Mouse (Mus musculus): Measurements from ENCODE around the gene Tenm2. TPM values are rescaled to one million over a fixed set of nuclear protein-coding genes. Genes with fewer than 3 reads are reported as not detected.

Gene Tenm2
- polyA plus RNA-seq, 1 experiment from 2014 or later: 0.06 TPM

DNA sequence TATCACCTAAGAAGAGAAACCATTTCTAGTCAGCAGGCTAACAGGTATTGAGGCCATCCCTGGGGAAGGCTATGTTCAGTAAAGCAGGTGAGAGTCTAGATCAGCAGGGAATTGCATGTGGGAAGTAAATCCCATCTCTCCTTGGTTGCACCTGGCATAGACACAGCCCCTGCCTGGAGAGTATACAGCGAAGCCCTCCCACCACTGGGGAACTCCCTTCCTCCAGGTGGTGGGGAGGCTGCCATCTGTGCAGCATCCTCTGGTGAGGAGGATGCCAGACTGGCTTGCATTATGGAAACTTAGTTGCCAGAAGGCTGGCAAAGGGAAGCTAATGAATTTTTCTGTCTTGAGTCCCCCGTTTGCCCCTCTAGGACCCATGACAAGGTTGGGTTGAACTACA, 1243.9 kb downstream of the Tenm2 start:
- H3K27me3 ChIP-seq: no peaks in the 10 kb centered on the region
- ChIA-PET POLR2A (no interaction called here), CTCF (interaction anchor here (1.4 kb wide), 1 partner anchor 9 kb away, joined by 3 read pairs; no protein-coding TSS in a partner anchor)
- DNase-seq (ENCODE audit: low read depth, low spot score) (no peak), ATAC-seq (no peak)
- TF ChIP-seq CTCF (IDR thresholded peaks at IDR 0.05): no peak
- in situ Hi-C loops (cut with MboI; ENCODE audit: low pct_unique_long_range_greater_than_20kb): no loop called here

DNA sequence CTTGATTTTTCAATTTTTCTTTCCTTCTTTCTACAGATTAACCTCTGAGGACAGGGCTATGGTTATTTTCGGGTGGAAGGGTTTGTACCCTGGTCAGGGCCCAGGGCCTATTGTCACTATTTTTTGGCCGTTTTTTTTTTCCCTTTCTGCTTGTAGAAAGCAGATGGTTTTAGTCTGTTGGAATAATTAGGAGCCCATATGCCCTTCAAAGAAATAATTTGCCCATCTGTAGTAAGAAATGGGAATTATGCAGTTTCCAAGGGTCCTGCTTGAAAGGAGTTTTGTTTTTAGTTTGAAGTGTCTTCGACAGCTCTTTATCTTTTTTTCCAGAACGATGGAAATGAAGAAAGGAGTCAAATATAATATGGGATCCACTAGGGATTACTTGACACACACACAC, 1245.8 kb downstream of the Tenm2 start:
- no peak for TF ChIP-seq CTCF (IDR thresholded peaks at IDR 0.05)
- no peak for DNase-seq (ENCODE audit: low read depth, low spot score)
- no peaks in the 10 kb centered on the region for H3K27me3 ChIP-seq
- ChIA-PET POLR2A (no interaction called here), CTCF (interaction anchor here (0.6 kb wide), 1 partner anchor 9 kb away, joined by 3 read pairs; no protein-coding TSS in a partner anchor)
- ATAC-seq: no peak
- in situ Hi-C loops (cut with MboI; ENCODE audit: low pct_unique_long_range_greater_than_20kb): loop anchor here (10.0 kb wide), 1 partner anchor 155 kb away; the partner anchor contains the start of gene Rars

GRCm38 (mm10) chr11:35985841-35986393, 1249.8 kb downstream of the Tenm2 start:
- in situ Hi-C loops (cut with MboI; ENCODE audit: low pct_unique_long_range_greater_than_20kb): loop anchor here (10.0 kb wide), 1 partner anchor 151 kb away; the partner anchor contains the start of gene Rars
- ATAC-seq: no peak
- CTCF ChIA-PET: interaction anchor here (0.7 to 1.5 kb wide), 2 partner anchors 11 to 15 kb away, joined by 3 to 5 read pairs; no protein-coding TSS in a partner anchor

DNA sequence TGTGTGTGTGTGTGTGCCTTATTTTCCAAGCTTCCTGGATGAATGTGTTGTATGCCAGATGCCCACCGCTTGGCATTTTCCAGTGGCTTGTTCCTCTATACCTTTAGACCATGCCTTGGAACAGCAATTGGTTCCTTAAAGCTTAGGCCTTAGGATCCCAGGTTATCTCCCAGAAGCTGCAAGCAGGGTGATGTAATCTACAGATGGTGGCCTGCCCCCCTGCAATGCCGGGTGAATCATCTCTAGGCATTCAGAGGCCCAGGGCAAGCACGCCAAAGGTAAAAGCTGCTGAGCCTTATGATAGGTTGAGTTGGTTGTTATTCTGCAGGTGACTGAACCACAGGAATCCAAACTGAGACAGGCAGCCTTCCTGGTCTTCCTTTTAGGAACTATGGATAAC, 1253.0 kb downstream of the Tenm2 start:
- no peak for TF ChIP-seq CTCF (IDR thresholded peaks at IDR 0.05)
- in situ Hi-C loops (cut with MboI; ENCODE audit: low pct_unique_long_range_greater_than_20kb): loop anchor here (10.0 kb wide), 1 partner anchor 148 kb away; the partner anchor contains the start of gene Rars
- H3K27me3 ChIP-seq: no peaks in the 10 kb centered on the region
- no peak for DNase-seq (ENCODE audit: low read depth, low spot score)
- peak; percentile 70 for ATAC-seq
- POLR2A ChIA-PET: interaction anchor here (0.5 to 1.2 kb wide), 4 partner anchors 12 to 198 kb away, joined by 3 to 6 read pairs (median 3); no protein-coding TSS in a partner anchor
- CTCF ChIA-PET: interaction anchor here (1.4 to 1.9 kb wide), 3 partner anchors 12 to 130 kb away, joined by 4 to 6 read pairs (median 4); no protein-coding TSS in a partner anchor

More at GRCm38 (mm10) chr11:35985841-35986393, 1249.8 kb downstream of the Tenm2 start:
- no peaks in the 10 kb centered on the region for H3K27me3 ChIP-seq
- peak; percentile 21 for TF ChIP-seq CTCF (IDR thresholded peaks at IDR 0.05)
- POLR2A ChIA-PET: no interaction called here
- DNase-seq (ENCODE audit: low read depth, low spot score): no peak

- DNase-seq (ENCODE audit: low read depth, low spot score) (no peak), ATAC-seq (peak; percentile 19)
- CTCF ChIA-PET: no interaction called here
- no peaks in the 10 kb centered on the region for H3K27me3 ChIP-seq
- peak; percentile 57 for TF ChIP-seq CTCF (IDR thresholded peaks at IDR 0.05)
- POLR2A ChIA-PET: interaction anchor here (1.3 to 8.7 kb wide), 4 partner anchors 41 to 105 kb away, joined by 4 to 66 read pairs (median 15); no protein-coding TSS in a partner anchor
- in situ Hi-C loops (cut with MboI; ENCODE audit: low pct_unique_long_range_greater_than_20kb): loop anchor here (10.0 kb wide), 1 partner anchor 146 kb away; the partner anchor contains the start of gene Rars
These were observed 1255.3 kb downstream of the Tenm2 start, which contains the start of gene Wwc1 for GRCm38 (mm10) chr11:35980411-35980917. Wwc1 (minus strand) TSS chr11:35980527.

DNA sequence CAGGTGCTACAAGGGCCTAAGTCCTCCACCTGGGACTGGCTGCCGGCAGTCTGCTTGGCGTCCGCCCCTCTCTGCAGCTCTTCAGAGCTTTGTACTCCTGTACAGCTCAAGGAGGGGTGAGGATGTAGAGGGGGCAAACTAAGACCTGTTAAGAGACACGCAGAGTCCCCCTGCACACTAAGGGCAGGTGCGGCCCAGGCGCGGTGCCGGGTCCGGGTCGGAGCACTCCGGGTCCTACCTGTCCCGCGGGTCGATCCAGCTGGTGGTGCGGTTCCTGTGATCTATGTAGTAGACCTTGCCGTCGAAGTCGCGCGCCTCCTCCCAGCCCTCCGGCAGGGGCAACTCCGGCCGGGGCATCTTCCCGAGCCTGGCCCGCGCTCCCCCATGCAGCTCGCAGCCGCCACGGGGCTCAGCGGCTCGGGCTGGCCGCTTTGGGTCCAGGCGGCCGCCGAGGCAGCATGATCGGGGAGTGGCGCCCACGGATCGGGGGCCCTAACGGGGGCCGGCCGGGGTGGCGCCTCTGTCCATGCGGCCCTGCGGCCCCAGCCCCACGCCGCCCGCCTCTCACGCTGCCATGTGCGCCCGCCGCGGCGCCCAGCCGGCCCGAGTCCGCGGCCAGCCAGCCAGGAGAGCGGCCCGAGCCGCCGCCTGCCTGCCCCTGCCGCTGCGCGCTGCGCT, 1255.9 kb downstream of the Tenm2 start:
- no peaks in the 10 kb centered on the region for H3K27me3 ChIP-seq
- CTCF ChIA-PET: interaction anchor here (2.3 to 4.1 kb wide), 2 partner anchors 31 to 59 kb away, joined by 7 to 25 read pairs; no protein-coding TSS in a partner anchor
- peak; percentile 18 for ATAC-seq
- DNase-seq (ENCODE audit: low read depth, low spot score): no peak
- in situ Hi-C loops (cut with MboI; ENCODE audit: low pct_unique_long_range_greater_than_20kb): loop anchor here (5.0 to 10.0 kb wide), 2 partner anchors 43 to 145 kb away; partner anchors contain the start of gene Rars
- no peak for TF ChIP-seq CTCF (IDR thresholded peaks at IDR 0.05)
- POLR2A ChIA-PET: interaction anchor here (0.7 to 8.7 kb wide), 10 partner anchors 9 to 140 kb away, joined by 3 to 66 read pairs (median 4); no protein-coding TSS in a partner anchor

DNA sequence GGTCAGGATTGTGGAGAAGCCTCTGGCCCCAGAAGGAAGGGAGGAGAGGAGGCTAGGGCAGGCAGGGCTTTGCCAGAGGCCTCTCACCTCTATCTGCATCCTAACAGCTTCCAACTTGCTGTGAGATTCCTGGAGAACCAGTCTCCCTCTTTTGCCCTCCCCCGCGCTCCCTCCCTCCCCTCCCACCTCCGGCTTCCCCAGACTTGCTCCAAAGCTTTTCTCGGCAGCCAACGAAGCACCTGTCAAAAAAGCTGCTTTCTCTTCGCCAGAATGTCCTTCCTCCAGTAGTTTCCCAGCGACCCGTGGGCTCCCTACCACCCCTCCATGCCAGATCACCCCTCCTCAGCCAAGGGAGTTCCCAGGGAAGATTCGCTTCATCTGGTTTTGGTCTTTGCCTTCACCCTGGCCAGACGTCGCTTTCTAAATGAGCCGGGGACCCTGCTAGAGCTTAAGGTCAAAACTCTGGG, 1256.5 kb downstream of the Tenm2 start:
- no peak for DNase-seq (ENCODE audit: low read depth, low spot score)
- ChIA-PET CTCF (interaction anchor here (2.3 to 4.1 kb wide), 2 partner anchors 30 to 59 kb away, joined by 7 to 25 read pairs; no protein-coding TSS in a partner anchor), POLR2A (interaction anchor here (0.7 to 8.7 kb wide), 10 partner anchors 8 to 139 kb away, joined by 3 to 66 read pairs (median 4); no protein-coding TSS in a partner anchor)
- no peak for ATAC-seq
- H3K27me3 ChIP-seq: no peaks in the 10 kb centered on the region
- in situ Hi-C loops (cut with MboI; ENCODE audit: low pct_unique_long_range_greater_than_20kb): loop anchor here (5.0 kb wide), 1 partner anchor 42 kb away; no protein-coding TSS in a partner anchor
- TF ChIP-seq CTCF (IDR thresholded peaks at IDR 0.05): no peak

DNA sequence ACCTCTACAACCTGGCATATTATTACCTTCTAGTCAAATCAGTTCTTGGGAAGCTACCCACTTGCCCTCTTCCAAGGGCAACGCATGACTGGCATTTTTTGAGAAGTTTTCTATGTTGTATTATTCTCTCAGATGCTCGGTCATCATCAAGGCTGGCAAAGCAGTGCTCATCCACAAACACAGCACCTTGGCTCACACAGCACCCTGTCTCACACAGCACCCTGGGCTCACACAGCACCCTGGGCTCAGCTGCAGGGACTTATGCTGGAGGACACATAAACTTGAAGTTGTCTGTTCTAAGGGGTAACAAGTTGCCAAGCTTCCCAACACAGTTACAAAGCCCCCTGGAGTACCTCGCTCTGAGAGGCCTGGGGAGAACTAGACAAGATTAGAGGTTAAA, 1258.0 kb downstream of the Tenm2 start:
- CTCF ChIA-PET: interaction anchor here (1.0 to 4.1 kb wide), 6 partner anchors 13 to 57 kb away, joined by 3 to 25 read pairs (median 6); no protein-coding TSS in a partner anchor
- TF ChIP-seq CTCF (IDR thresholded peaks at IDR 0.05): no peak
- DNase-seq (ENCODE audit: low read depth, low spot score): no peak
- H3K27me3 ChIP-seq: no peaks in the 10 kb centered on the region
- no peak for ATAC-seq
- in situ Hi-C loops (cut with MboI; ENCODE audit: low pct_unique_long_range_greater_than_20kb): loop anchor here (5.0 kb wide), 1 partner anchor 40 kb away; no protein-coding TSS in a partner anchor
- POLR2A ChIA-PET: interaction anchor here (1.1 to 8.7 kb wide), 9 partner anchors 23 to 66 kb away, joined by 3 to 66 read pairs (median 10); no protein-coding TSS in a partner anchor

DNA sequence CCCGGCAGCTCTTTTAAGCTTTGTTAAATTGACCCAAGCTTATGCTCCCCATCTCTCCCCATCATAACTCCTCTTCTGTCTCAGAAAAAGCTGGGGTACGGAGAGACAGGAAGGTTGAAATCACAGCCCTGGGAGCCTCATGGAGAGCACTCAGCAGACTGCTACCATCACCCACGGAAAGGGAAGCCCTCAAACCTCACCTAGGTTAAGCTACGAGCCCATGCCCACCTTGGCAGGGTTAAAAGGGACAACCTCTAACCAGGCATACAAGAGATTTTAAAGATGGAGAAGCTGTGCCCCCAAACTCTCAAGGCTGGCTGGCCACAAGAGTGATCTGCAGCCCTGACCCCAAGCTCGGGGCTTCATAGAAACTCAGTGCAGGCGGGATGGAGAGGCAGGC, 1258.7 kb downstream of the Tenm2 start:
- TF ChIP-seq CTCF (IDR thresholded peaks at IDR 0.05): no peak
- ATAC-seq: no peak
- POLR2A ChIA-PET: interaction anchor here (1.0 to 8.7 kb wide), 10 partner anchors 21 to 66 kb away, joined by 3 to 66 read pairs (median 8); no protein-coding TSS in a partner anchor

More for the DNA sequence above, 1258.7 kb downstream of the Tenm2 start:
- no peak for DNase-seq (ENCODE audit: low read depth, low spot score)
- H3K27me3 ChIP-seq: no peaks in the 10 kb centered on the region
- CTCF ChIA-PET: interaction anchor here (1.0 to 4.1 kb wide), 6 partner anchors 13 to 54 kb away, joined by 3 to 25 read pairs (median 6); no protein-coding TSS in a partner anchor
- in situ Hi-C loops (cut with MboI; ENCODE audit: low pct_unique_long_range_greater_than_20kb): loop anchor here (5.0 kb wide), 1 partner anchor 40 kb away; no protein-coding TSS in a partner anchor

All from Patski (cell line).